Mouse (Mus musculus) stomach, embryonic 14.5 days (tissue): ENCODE data around the gene H2-Ab1. TPM values are rescaled to one million over a fixed set of nuclear protein-coding genes. Genes with fewer than 3 reads are reported as not detected.
A peak's percentile ranks its signal among the peaks of the same experiment; 100 is the strongest.

ENCODE experiments used
- ATAC-seq: fragments of 200-750 bp; cut with Nextera tagmentation; 2 replicates; pipeline ENCODE4 v1.8.0; 2017; ENCODE audit warnings: low read depth, moderate TSS enrichment; ENCODE audit not compliant: insufficient number of reproducible peaks, insufficient read depth, low FRiP score
- H3K27ac ChIP-seq: fragments of 300-500 bp; sonication (generic); 2 replicates; pipeline ENCODE4 v1.5.1; 2014; ENCODE audit warnings: mild to moderate bottlenecking, low read length, moderate library complexity, mixed read lengths
- H3K27me3 ChIP-seq: fragments of 300-500 bp; sonication (generic); 2 replicates; pipeline ENCODE4 v1.6.1; 2014; ENCODE audit warnings: low read length, control low read depth, mixed read lengths; ENCODE audit not compliant: control insufficient read depth, insufficient read depth
- H3K36me3 ChIP-seq: fragments of 300-500 bp; sonication (generic); 2 replicates; pipeline ENCODE4 v1.6.1; 2014; ENCODE audit warnings: mild to moderate bottlenecking, control low read depth, low read length, moderate library complexity, mixed read lengths; ENCODE audit not compliant: control insufficient read depth, insufficient read depth
- H3K4me1 ChIP-seq: fragments of 300-500 bp; sonication (generic); 2 replicates; pipeline ENCODE4 v1.6.1; 2014; ENCODE audit warnings: low read length, control low read depth, mixed read lengths; ENCODE audit not compliant: control insufficient read depth, insufficient read depth
- H3K4me2 ChIP-seq: fragments of 300-500 bp; sonication (generic); replicated peaks from 2 replicates; pipeline ENCODE4 v1.6.1; 2014; ENCODE audit warnings: low read depth, low read length, control low read depth
- H3K4me3 ChIP-seq: fragments of 300-500 bp; sonication (generic); 2 replicates; pipeline ENCODE4 v1.5.1; 2014; ENCODE audit warnings: low read depth, low read length, control low read depth
- H3K9ac ChIP-seq: fragments of 300-500 bp; sonication (generic); replicated peaks from 2 replicates; pipeline ENCODE4 v1.6.1; 2014; ENCODE audit warnings: low read depth, mild to moderate bottlenecking, control low read depth, low read length, moderate library complexity, mixed read lengths
- H3K9me3 ChIP-seq: fragments of 300-500 bp; sonication (generic); 2 replicates; pipeline ENCODE4 v1.6.1; 2016; ENCODE audit warnings: low read depth, low read length, control low read depth; ENCODE audit not compliant: control insufficient read depth
- WGBS: fragments of 180-500 bp; shearing (Covaris S2); extraction: QIAGEN DNeasy Blood & Tissue Kit; methylation state at CpG from one replicate; pipeline ENCODE4 v1.1.7; 2014; 5-methylcytosine and 5-hydroxymethylcytosine counted together
- polyA plus RNA-seq: library from polyadenylated mRNA; unstranded; fragments of >200 nt; fragmentation: Nextera tagmentation; extraction: Ambion mirVana; gene quantifications from 2 replicates; pipeline ENCODE4 v1.2.1, GENCODE M21; 2014

H2-Ab1 gene
- polyA plus RNA-seq, 1 experiment from 2014 or later = 12.6 TPM

DNA sequence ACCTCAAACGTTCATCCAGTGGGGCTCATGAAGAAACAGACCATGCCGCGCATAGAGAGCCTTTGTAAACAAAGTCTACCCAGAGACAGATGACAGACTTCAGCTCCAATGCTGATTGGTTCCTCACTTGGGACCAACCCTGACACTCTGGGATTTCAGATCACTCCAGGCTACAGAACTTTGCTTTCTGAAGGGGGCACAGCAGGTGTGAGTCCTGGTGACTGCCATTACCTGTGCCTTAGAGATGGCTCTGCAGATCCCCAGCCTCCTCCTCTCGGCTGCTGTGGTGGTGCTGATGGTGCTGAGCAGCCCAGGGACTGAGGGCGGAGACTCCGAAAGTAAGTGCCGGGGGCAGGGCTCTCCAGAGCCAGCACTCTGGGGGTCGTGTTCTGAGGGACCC is 5.6 kb downstream of the H2-Ab1 start:
- Histone ChIP-seq H3K4me2 (peak overlapping the region; percentile 87), H3K27me3 (peaks cover 12% of the 10 kb centered on the region), H3K9me3 (no peaks in the 10 kb centered on the region), H3K4me1 (0 out of 2 replicates have a peak, but pooled peaks cover 10% of the 10 kb centered on the region), H3K36me3 (no peaks in the 10 kb centered on the region), H3K9ac (no peak overlapping the region), H3K4me3 (peak overlapping the region; percentile 37), H3K27ac (no peak overlapping the region)
- WGBS = under 1% methylated on average over 8 of the region's 8 CpGs
- peak; percentile 83 for ATAC-seq

DNA sequence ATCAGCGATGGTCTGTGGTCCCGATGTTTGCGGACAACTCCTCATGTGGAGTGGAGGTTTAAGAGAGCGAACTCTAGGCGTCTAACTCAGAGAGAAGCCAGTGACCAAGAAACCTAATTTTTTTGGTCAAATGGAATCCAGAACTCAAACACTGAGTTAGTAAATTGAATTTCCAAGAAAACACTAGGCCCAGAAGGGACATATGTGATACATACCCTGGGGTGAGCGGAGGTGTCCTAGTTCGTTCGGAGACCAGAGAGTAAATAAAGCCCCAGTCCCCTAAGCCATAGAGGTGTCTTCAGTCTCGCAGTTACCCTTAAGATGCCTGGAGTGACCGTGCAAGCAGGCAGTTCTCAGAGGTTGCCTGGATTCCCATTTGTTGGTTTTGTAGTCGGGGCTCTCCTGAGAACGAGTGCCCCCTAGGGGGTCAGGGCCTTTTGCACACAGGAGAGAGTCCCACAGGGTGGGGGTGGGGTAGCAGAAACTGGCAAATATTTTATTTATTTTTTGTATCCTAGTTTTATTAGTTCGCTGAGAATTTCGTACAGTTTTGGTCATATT is 6.4 kb downstream of the H2-Ab1 start:
- Histone ChIP-seq H3K9ac (no peak overlapping the region), H3K27me3 (peaks cover 12% of the 10 kb centered on the region), H3K9me3 (no peaks in the 10 kb centered on the region), H3K36me3 (no peaks in the 10 kb centered on the region), H3K27ac (no peak overlapping the region), H3K4me2 (peak overlapping the region; percentile 87), H3K4me3 (peak overlapping the region; percentile 41), H3K4me1 (0 out of 2 replicates have a peak, but pooled peaks cover 10% of the 10 kb centered on the region)
- no peak for ATAC-seq
- WGBS = 7% methylated on average over 14 of the region's 14 CpGs

DNA sequence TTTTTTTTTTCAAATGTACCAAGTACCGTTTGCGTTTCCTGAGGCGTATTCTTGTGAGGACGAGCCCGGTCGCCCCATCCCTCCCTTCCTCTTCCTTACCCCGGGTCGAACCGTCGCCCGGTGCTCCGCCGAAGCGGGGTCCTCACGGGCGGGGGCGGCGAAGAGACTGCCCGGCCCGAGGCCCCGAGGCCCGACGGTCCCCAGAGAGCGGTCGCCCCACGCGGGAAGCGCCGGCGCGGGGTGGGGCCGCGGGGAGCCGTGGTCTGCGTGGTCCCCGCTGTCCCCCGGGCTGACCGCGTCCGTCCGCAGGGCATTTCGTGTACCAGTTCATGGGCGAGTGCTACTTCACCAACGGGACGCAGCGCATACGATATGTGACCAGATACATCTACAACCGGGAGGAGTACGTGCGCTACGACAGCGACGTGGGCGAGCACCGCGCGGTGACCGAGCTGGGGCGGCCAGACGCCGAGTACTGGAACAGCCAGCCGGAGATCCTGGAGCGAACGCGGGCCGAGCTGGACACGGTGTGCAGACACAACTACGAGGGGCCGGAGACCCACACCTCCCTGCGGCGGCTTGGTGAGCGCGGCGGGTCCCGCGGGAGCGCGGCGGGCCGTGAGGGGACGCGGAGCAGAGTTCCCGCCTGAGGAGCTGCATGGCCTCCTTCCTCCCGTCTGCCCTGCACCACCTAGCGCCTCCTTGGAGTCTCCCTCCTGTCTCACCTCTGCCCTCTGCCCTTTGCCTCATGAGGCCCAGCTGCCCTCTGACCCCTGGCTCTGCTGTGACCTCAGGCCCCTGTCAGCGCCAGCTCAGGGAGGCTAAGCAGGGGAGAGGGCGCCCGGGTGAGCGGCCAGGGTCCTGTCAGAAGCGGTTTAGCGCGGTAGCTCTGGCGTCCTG is 7.2 kb downstream of the H2-Ab1 start:
- WGBS = 1% methylated on average over 78 of the region's 93 CpGs
- Histone ChIP-seq H3K36me3 (no peaks in the 10 kb centered on the region), H3K27me3 (peaks cover 12% of the 10 kb centered on the region), H3K9ac (0 out of 2 replicates have a peak overlapping the region, but pooled peaks have one; percentile 21), H3K4me1 (0 out of 2 replicates have a peak, but pooled peaks cover 10% of the 10 kb centered on the region), H3K4me2 (peak overlapping the region; percentile 87), H3K4me3 (peak overlapping the region; percentile 41), H3K27ac (no peak overlapping the region), H3K9me3 (no peaks in the 10 kb centered on the region)
- ATAC-seq = peak; percentile 40; the same call in 1 of the 2 replicates

DNA sequence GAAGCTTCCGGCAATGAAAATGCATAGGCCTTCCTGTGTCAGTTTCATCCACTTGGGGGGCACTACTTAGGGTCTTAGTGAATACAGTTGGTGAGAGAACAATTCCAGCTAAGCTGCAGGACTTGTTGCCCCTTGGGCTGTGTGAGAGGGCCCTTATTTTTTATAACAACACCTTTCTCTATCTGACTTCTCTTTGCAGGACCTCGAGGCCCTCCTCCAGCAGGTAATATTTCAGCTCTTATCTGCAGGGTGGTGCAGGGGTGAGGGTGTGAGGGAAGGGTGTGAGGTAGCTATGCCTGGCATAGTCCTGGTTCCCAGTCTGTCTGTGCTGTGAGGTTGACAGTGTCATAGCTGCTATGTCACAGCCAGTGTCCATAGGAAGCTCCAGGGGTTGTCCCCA is 10.8 kb downstream of the H2-Ab1 start:
- peaks cover 12% of the 10 kb centered on the region for H3K27me3 ChIP-seq
- no peak for ATAC-seq
- no peaks in the 10 kb centered on the region for H3K9me3 ChIP-seq
- WGBS = 71% methylated on average over 2 of the region's 2 CpGs
- no peak overlapping the region for H3K9ac ChIP-seq
- no peak overlapping the region for H3K4me2 ChIP-seq
- H3K4me1 ChIP-seq = 0 out of 2 replicates have a peak, but pooled peaks cover 7% of the 10 kb centered on the region
- H3K4me3 ChIP-seq = no peak overlapping the region
- no peak overlapping the region for H3K27ac ChIP-seq
- H3K36me3 ChIP-seq = no peaks in the 10 kb centered on the region

DNA sequence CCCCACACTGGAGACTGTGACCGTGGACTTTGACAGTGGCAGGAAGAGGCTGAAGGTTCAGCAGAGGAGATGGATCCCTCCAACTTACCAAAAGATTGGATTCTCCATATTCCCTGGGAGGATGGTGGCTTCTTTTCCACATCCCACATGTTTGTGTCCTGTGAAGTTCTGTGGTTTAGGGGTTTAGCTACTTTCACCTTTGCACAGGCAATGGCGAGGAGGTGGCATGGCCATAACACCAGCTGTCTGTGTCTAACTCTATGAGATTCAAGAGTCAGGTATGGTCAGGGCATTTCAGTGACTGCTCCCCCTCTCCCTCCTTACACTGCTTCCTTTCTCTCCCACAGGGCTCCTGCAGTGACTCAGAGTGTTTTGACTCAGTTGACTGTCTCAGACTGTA is 11.3 kb downstream of the H2-Ab1 start:
- no peaks in the 10 kb centered on the region for H3K9me3 ChIP-seq
- 79% methylated on average over 2 of the region's 2 CpGs for WGBS
- H3K4me2 ChIP-seq = no peak overlapping the region
- H3K36me3 ChIP-seq = no peaks in the 10 kb centered on the region
- H3K27me3 ChIP-seq = peaks cover 12% of the 10 kb centered on the region
- no peak overlapping the region for H3K27ac ChIP-seq
- 0 out of 2 replicates have a peak, but pooled peaks cover 5% of the 10 kb centered on the region for H3K4me1 ChIP-seq
- no peak for ATAC-seq
- no peak overlapping the region for H3K4me3 ChIP-seq
- H3K9ac ChIP-seq = no peak overlapping the region

DNA sequence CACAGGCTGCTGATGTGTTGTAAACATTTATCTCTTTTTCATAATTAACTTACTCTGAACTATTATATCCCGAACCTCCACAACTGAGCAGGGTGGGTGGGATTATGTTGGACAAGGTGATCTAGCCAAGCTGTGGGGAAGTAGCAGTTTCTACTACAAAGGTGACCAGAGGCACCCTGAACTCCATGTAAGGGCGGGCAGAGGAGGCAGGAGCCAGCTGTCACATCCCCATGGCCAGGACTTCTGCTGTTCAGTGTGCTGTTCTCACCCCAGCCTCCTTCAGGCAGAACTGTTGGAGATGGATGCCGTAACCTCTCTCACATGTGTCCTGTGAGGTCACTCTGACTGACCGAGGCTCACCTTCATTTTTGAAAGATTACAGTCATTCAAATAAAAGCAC is 12.3 kb downstream of the H2-Ab1 start:
- H3K36me3 ChIP-seq = no peaks in the 10 kb centered on the region
- 57% methylated on average over 4 of the region's 4 CpGs for WGBS
- H3K4me3 ChIP-seq = no peak overlapping the region
- peaks cover 8% of the 10 kb centered on the region for H3K27me3 ChIP-seq
- no peak overlapping the region for H3K9ac ChIP-seq
- H3K4me2 ChIP-seq = no peak overlapping the region
- ATAC-seq = no peak
- no peaks in the 10 kb centered on the region for H3K9me3 ChIP-seq
- no peaks in the 10 kb centered on the region for H3K4me1 ChIP-seq
- no peak overlapping the region for H3K27ac ChIP-seq

DNA sequence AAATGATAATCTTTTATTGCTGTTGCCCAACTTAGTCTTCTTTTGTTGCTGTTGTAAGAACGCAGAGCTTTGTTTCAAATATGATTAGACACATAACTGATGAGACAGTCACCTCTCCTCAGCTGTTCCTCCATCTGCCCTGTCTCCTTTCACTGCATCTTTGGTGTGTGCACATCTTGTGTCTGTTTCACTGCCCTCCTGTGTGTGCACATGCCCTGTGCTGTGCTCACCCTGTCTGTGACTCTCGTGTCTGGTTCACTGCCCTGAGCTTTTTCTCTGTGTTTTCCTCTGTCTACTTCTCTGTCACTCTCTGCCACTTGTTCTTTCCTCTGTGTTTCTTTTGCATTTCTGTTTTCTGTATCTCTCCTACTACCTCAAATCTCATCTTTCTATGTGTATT is 12.7 kb downstream of the H2-Ab1 start:
- WGBS = 84% methylated on average over 2 of the region's 2 CpGs
- no peak overlapping the region for H3K9ac ChIP-seq
- H3K27me3 ChIP-seq = peaks cover 4% of the 10 kb centered on the region; the same call in 1 of the 2 replicates

DNA sequence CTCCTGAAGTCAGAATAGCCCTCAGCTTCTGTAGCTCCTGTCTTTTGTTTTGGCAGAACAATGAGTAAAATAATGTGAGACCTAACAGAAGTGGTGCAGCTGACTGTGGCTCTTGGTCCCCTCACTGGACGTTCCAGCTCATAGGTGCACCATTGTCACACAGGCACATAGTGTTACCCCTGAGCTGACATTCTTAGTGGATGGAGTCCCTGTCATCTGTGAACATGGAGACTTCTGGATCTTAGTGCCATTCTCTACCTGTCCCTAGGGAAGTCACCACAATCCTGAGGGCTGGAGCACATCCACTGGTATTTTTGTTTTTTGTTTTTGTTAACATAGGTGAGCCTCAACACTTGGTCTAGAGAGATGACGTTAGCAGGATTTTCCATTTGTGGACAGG is 13.5 kb downstream of the H2-Ab1 start:
- no peak overlapping the region for H3K9ac ChIP-seq
- H3K4me3 ChIP-seq = no peak overlapping the region
- no peak overlapping the region for H3K4me2 ChIP-seq
- H3K27ac ChIP-seq = no peak overlapping the region
- H3K27me3 ChIP-seq = no peaks in the 10 kb centered on the region
- 72% methylated on average over 2 of the region's 2 CpGs for WGBS
- no peaks in the 10 kb centered on the region for H3K9me3 ChIP-seq
- no peaks in the 10 kb centered on the region for H3K4me1 ChIP-seq
- no peak for ATAC-seq
- no peaks in the 10 kb centered on the region for H3K36me3 ChIP-seq

More for the DNA sequence above, 12.7 kb downstream of the H2-Ab1 start:
- Histone ChIP-seq H3K36me3 (no peaks in the 10 kb centered on the region), H3K4me3 (no peak overlapping the region), H3K9me3 (no peaks in the 10 kb centered on the region), H3K4me2 (no peak overlapping the region), H3K4me1 (no peaks in the 10 kb centered on the region), H3K27ac (no peak overlapping the region)
- ATAC-seq = no peak
